Mouse (Mus musculus): Measurements from ENCODE around the gene Mov10l1. TPM values are rescaled to one million over a fixed set of nuclear protein-coding genes. Genes with fewer than 3 reads are reported as not detected.

The Mov10l1 gene
- polyA plus RNA-seq, 1 experiment from 2014 or later = not detected

GRCm38 (mm10) chr15:89088607-89089247 lies 106.0 kb downstream of the Mov10l1 start, which contains the start of gene Selenoo:
Selenoo (plus strand) TSS chr15:89089084.
- Histone ChIP-seq H3K27me3 (replicated peaks; ENCODE audit: low read depth, poor library complexity, severe bottlenecking) (no peaks in the 10 kb centered on the region), H3K9me3 (no peaks in the 10 kb centered on the region), H3K27ac (replicated peaks) (peak within 1 kb of the TSS; percentile 90), H3K36me3 (replicated peaks) (peaks cover 53% of the 10 kb centered on the region), H3K4me3 (peak within 1 kb of the TSS; percentile 98), H3K4me1 (peaks cover 27% of the 10 kb centered on the region)
- 2% methylated on average over 38 of the region's 38 CpGs for WGBS
- DNase-seq (ENCODE audit: low spot score) = peak; percentile 92

DNA sequence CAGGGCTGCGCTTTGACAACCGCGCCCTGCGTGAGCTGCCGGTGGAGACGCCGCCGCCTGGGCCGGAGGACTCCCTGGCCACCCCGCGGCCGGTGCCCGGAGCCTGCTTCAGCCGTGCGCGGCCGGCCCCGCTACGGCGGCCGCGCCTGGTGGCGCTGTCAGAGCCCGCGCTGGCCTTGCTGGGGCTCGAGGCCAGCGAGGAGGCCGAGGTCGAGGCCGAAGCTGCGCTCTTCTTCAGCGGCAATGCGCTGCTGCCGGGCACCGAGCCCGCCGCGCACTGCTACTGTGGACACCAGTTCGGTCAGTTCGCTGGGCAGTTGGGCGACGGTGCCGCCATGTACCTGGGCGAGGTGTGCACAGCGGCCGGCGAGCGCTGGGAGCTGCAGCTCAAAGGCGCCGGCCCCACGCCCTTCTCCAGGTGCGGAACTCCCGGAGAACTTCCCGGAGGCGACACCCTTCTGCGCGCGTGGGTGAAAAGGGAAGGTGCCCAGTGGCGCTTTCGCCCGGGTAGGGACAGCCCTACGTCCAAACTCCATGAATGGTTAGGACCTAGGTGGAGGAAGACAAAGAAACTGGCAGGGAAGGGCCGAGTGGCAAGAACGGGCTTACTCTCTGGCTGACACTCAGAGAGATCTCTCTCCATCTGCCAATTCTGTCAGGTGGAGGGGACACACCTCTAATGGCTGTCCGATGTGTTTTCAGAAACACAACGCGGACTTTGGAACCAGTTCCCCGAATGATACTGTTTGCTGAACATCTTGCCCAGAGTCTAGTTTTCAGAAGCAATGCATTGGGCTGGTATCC lies 106.7 kb downstream of the Mov10l1 start:
- peaks cover 53% of the 10 kb centered on the region for H3K36me3 ChIP-seq (replicated peaks)
- H3K9me3 ChIP-seq = no peaks in the 10 kb centered on the region
- peak overlapping the region; percentile 90 for H3K27ac ChIP-seq (replicated peaks)
- H3K27me3 ChIP-seq (replicated peaks; ENCODE audit: low read depth, poor library complexity, severe bottlenecking) = no peaks in the 10 kb centered on the region
- peaks cover 27% of the 10 kb centered on the region for H3K4me1 ChIP-seq
- no peak for DNase-seq (ENCODE audit: low spot score)
- H3K4me3 ChIP-seq = peak overlapping the region; percentile 98
- 4% methylated on average over 68 of the region's 68 CpGs for WGBS

DNA sequence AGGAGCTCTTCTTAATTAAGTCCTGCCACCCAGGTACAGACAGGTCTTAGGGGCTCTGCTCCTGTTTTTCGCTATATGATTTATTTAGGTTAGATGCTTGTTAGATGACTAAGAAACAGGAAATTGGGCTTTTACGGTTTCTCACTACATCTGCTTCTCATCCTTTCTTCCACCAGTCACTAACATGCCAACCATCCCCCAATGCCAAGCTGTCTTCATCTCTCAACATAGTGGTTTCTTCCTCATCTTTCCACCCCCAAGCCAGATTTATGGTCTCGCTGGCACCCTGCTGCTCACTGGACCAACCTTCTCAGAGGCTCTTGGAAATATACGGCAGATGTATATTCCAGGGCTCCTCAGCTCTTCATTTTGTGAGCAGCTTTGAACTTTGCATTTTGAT lies 108.0 kb downstream of the Mov10l1 start:
- no peaks in the 10 kb centered on the region for H3K27me3 ChIP-seq (replicated peaks; ENCODE audit: low read depth, poor library complexity, severe bottlenecking)
- H3K36me3 ChIP-seq (replicated peaks) = peaks cover 53% of the 10 kb centered on the region
- peak overlapping the region; percentile 98; the same call in 1 of the 2 replicates for H3K4me3 ChIP-seq

DNA sequence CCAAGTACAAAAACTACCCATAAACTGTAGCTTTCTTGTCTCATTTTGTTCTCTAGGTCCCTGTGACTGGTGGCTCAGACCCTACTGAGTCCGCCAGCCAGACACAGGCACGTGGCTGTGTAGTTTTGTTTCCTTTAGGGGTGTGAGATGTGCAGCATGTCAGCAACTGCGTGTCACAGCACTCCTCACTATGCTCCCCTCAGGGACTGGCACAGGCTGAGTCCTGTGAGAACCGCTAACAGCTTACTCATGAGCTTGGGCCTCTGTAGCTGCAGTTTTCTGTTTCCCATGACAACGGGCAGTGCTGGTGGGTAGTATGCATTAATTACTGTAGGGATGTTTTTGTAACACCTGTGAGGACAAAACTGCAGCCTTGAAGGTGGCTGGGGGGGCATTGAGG lies 109.5 kb downstream of the Mov10l1 start:
- H3K36me3 ChIP-seq (replicated peaks) = peaks cover 53% of the 10 kb centered on the region
- no peak for DNase-seq (ENCODE audit: low spot score)
- WGBS = 82% methylated on average over 5 of the region's 5 CpGs

More for the DNA sequence above, 108.0 kb downstream of the Mov10l1 start:
- Histone ChIP-seq H3K27ac (replicated peaks) (no peak overlapping the region), H3K9me3 (no peaks in the 10 kb centered on the region), H3K4me1 (peaks cover 27% of the 10 kb centered on the region)
- WGBS = 85% methylated on average over 4 of the region's 4 CpGs
- DNase-seq (ENCODE audit: low spot score) = no peak

GRCm38 (mm10) chr15:89097450-89097849 lies 114.7 kb downstream of the Mov10l1 start:
- Histone ChIP-seq H3K27me3 (replicated peaks; ENCODE audit: low read depth, poor library complexity, severe bottlenecking) (no peaks in the 10 kb centered on the region), H3K36me3 (replicated peaks) (peaks cover 100% of the 10 kb centered on the region), H3K4me1 (peaks cover under 1% of the 10 kb centered on the region; the same call in 1 of the 2 replicates), H3K4me3 (no peak overlapping the region), H3K9me3 (no peaks in the 10 kb centered on the region), H3K27ac (replicated peaks) (no peak overlapping the region)
- DNase-seq (ENCODE audit: low spot score) = no peak
- 90% methylated on average over 5 of the region's 5 CpGs for WGBS

More for the DNA sequence above, 109.5 kb downstream of the Mov10l1 start:
- H3K27ac ChIP-seq (replicated peaks) = no peak overlapping the region
- H3K9me3 ChIP-seq = no peaks in the 10 kb centered on the region
- H3K27me3 ChIP-seq (replicated peaks; ENCODE audit: low read depth, poor library complexity, severe bottlenecking) = no peaks in the 10 kb centered on the region
- peaks cover 27% of the 10 kb centered on the region for H3K4me1 ChIP-seq
- no peak overlapping the region for H3K4me3 ChIP-seq

GRCm38 (mm10) chr15:89098616-89099015 lies 115.9 kb downstream of the Mov10l1 start:
- peaks cover 100% of the 10 kb centered on the region for H3K36me3 ChIP-seq (replicated peaks)
- WGBS = 89% methylated on average over 7 of the region's 7 CpGs
- no peak overlapping the region for H3K27ac ChIP-seq (replicated peaks)
- no peaks in the 10 kb centered on the region for H3K27me3 ChIP-seq (replicated peaks; ENCODE audit: low read depth, poor library complexity, severe bottlenecking)
- no peak overlapping the region for H3K4me3 ChIP-seq
- H3K9me3 ChIP-seq = no peaks in the 10 kb centered on the region
- no peak for DNase-seq (ENCODE audit: low spot score)
- peaks cover 4% of the 10 kb centered on the region; the same call in 1 of the 2 replicates for H3K4me1 ChIP-seq

DNA sequence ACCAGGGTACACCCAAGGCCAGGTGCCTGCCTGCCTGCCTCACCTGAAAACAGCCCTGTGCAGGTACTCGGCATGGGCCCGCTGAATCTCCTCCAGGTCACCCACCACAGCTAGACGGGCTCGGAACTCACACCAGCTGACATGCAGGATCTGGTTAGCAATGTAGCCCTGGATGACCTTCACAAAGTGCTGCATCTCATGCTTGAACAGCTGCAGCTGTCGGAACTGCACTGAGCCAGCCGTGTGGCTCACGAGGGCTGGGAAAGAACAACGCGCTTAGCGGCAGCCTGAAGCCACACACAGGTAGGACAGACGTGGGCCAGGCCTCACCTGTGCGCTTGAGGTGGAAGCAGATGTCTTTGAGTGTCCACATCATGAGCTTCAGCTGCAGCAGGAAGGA lies 118.1 kb downstream of the Mov10l1 start:
- DNase-seq (ENCODE audit: low spot score) = no peak
- 93% methylated on average over 12 of the region's 12 CpGs for WGBS
- no peaks in the 10 kb centered on the region for H3K27me3 ChIP-seq (replicated peaks; ENCODE audit: low read depth, poor library complexity, severe bottlenecking)
- H3K4me1 ChIP-seq = peaks cover 4% of the 10 kb centered on the region; the same call in 1 of the 2 replicates
- H3K4me3 ChIP-seq = no peak overlapping the region
- no peaks in the 10 kb centered on the region for H3K9me3 ChIP-seq
- no peak overlapping the region for H3K27ac ChIP-seq (replicated peaks)
- peaks cover 100% of the 10 kb centered on the region for H3K36me3 ChIP-seq (replicated peaks)

GRCm38 (mm10) chr15:89102646-89103045 lies 119.9 kb downstream of the Mov10l1 start:
- Histone ChIP-seq H3K36me3 (replicated peaks) (peaks cover 100% of the 10 kb centered on the region), H3K27me3 (replicated peaks; ENCODE audit: low read depth, poor library complexity, severe bottlenecking) (no peaks in the 10 kb centered on the region), H3K4me1 (peaks cover 4% of the 10 kb centered on the region; the same call in 1 of the 2 replicates), H3K4me3 (no peak overlapping the region), H3K9me3 (no peaks in the 10 kb centered on the region), H3K27ac (replicated peaks) (peak overlapping the region; percentile 27; the same call in 1 of the 2 replicates)
- 66% methylated on average over 5 of the region's 5 CpGs for WGBS
- DNase-seq (ENCODE audit: low spot score) = no peak

DNA sequence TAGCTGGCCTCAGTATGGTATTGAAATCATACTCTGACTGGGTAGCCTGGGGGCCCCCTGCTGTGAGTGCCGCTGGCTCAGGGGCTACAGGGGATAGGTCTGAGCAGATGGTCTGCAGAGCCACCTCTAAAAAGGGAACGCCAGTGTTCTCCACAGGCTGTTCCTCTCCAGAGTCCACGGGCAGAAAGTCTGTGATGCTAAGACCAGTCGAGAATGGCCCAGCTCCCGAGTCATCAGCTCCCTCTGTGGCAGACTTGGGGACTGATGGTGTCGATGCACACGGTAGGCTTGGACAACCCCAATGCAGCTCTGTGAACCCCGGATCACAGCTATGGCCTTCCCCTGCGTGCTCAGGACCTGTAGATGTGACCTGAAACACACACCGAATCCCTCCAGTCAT lies 121.2 kb downstream of the Mov10l1 start:
- Histone ChIP-seq H3K4me1 (peaks cover 4% of the 10 kb centered on the region; the same call in 1 of the 2 replicates), H3K27ac (replicated peaks) (no peak overlapping the region), H3K9me3 (no peaks in the 10 kb centered on the region), H3K4me3 (no peak overlapping the region), H3K27me3 (replicated peaks; ENCODE audit: low read depth, poor library complexity, severe bottlenecking) (no peaks in the 10 kb centered on the region), H3K36me3 (replicated peaks) (peaks cover 100% of the 10 kb centered on the region)
- WGBS = 91% methylated on average over 10 of the region's 10 CpGs
- DNase-seq (ENCODE audit: low spot score) = no peak

- no peak for DNase-seq (ENCODE audit: low spot score)
- 95% methylated on average over 8 of the region's 8 CpGs for WGBS
These were observed 121.7 kb downstream of the Mov10l1 start for GRCm38 (mm10) chr15:89104425-89104824.

More at GRCm38 (mm10) chr15:89104425-89104824, 121.7 kb downstream of the Mov10l1 start:
- H3K4me3 ChIP-seq = no peak overlapping the region
- H3K4me1 ChIP-seq = peaks cover 4% of the 10 kb centered on the region; the same call in 1 of the 2 replicates
- H3K36me3 ChIP-seq (replicated peaks) = peaks cover 100% of the 10 kb centered on the region
- no peak overlapping the region for H3K27ac ChIP-seq (replicated peaks)
- no peaks in the 10 kb centered on the region for H3K9me3 ChIP-seq
- no peaks in the 10 kb centered on the region for H3K27me3 ChIP-seq (replicated peaks; ENCODE audit: low read depth, poor library complexity, severe bottlenecking)
